Mouse (Mus musculus) neural tube, embryonic 15.5 days (tissue): ENCODE measurements at regions not wholly inside any gene's neighbourhood (a gene's known extent, or its start where the extent isn't known, plus 50 kb on each side); places are given as distances from the start of the nearest gene placed in this dataset.
"Not testable (repeated sequence)": the region's sequence is repeated elsewhere in the genome, so short reads cannot be mapped to it uniquely, and the experiment has no call there.

Experiments
- ATAC-seq: fragments of 200-750 bp; cut with Nextera tagmentation; 2 replicates; pipeline ENCODE4 v1.8.0; 2017; ENCODE audit warnings: mild to moderate bottlenecking, moderate TSS enrichment, moderate library complexity; ENCODE audit not compliant: low FRiP score
- H3K27ac ChIP-seq: fragments of 300-500 bp; sonication (generic); replicated peaks from 2 replicates; pipeline ENCODE4 v1.5.1; 2015; ENCODE audit warnings: mild to moderate bottlenecking, inconsistent platforms
- H3K27me3 ChIP-seq: fragments of 300-500 bp; sonication (generic); replicated peaks from 2 replicates; pipeline ENCODE4 v1.6.1; 2015; ENCODE audit warnings: inconsistent platforms
- H3K36me3 ChIP-seq: fragments of 300-500 bp; sonication (generic); 2 replicates; pipeline ENCODE4 v1.6.1; 2015; ENCODE audit warnings: inconsistent platforms
- H3K4me1 ChIP-seq: fragments of 300-500 bp; sonication (generic); 2 replicates; pipeline ENCODE4 v1.6.1; 2015; ENCODE audit warnings: inconsistent platforms
- H3K4me2 ChIP-seq: fragments of 300-500 bp; sonication (generic); 2 replicates; pipeline ENCODE4 v1.6.1; 2015; ENCODE audit warnings: inconsistent platforms, mild to moderate bottlenecking, moderate library complexity
- H3K4me3 ChIP-seq: fragments of 300-500 bp; sonication (generic); replicated peaks from 2 replicates; pipeline ENCODE4 v1.5.1; 2015; ENCODE audit warnings: mild to moderate bottlenecking, inconsistent platforms
- H3K9ac ChIP-seq: fragments of 300-500 bp; sonication (generic); replicated peaks from 2 replicates; pipeline ENCODE4 v1.6.1; 2015; ENCODE audit warnings: mild to moderate bottlenecking, inconsistent platforms
- H3K9me3 ChIP-seq: fragments of 300-500 bp; sonication (generic); replicated peaks from 2 replicates; pipeline ENCODE4 v1.6.1; 2016; ENCODE audit warnings: inconsistent platforms
- WGBS: fragments of 180-500 bp; shearing (Covaris S2); methylation state at CpG from one replicate; pipeline ENCODE4 v1.1.7; 2015; ENCODE audit warnings: mixed read lengths; 5-methylcytosine and 5-hydroxymethylcytosine counted together

GRCm38 (mm10) chr6:47745856-47746255, 67.4 kb downstream of the Pdia4 start:
- not testable (repeated sequence) for ATAC-seq, H3K9ac ChIP-seq, H3K27ac ChIP-seq, H3K4me3 ChIP-seq, H3K4me2 ChIP-seq, H3K27me3 ChIP-seq, H3K36me3 ChIP-seq, H3K9me3 ChIP-seq, H3K4me1 ChIP-seq
- 84% methylated on average over 9 of the region's 14 CpGs for WGBS

- WGBS, result no CpG with 5 or more reads among the region's 20 CpGs
- H3K27ac ChIP-seq, H3K36me3 ChIP-seq, H3K27me3 ChIP-seq, H3K4me1 ChIP-seq, ATAC-seq, H3K4me3 ChIP-seq, H3K9me3 ChIP-seq, H3K9ac ChIP-seq: not testable (repeated sequence)
- peak overlapping the region; percentile 31; the same call in 1 of the 2 replicates for H3K4me2 ChIP-seq
Observed at GRCm38 (mm10) chr6:47743856-47744255, 69.4 kb downstream of the Pdia4 start.

- WGBS, result 6% methylated on average over 18 of the region's 47 CpGs
- H3K27me3 ChIP-seq, H3K36me3 ChIP-seq, H3K9me3 ChIP-seq, H3K4me1 ChIP-seq, ATAC-seq, H3K27ac ChIP-seq: not testable (repeated sequence)
- H3K4me2 ChIP-seq, result peak overlapping the region; percentile 51
- 0 out of 2 replicates have a peak overlapping the region, but pooled peaks have one; percentile 40 for H3K9ac ChIP-seq
- peak overlapping the region; percentile 41 for H3K4me3 ChIP-seq
Observed at GRCm38 (mm10) chr6:47740216-47740615, 73.0 kb downstream of the Pdia4 start.

- not testable (repeated sequence) for H3K4me1 ChIP-seq, H3K9me3 ChIP-seq, H3K27ac ChIP-seq, H3K9ac ChIP-seq, H3K4me3 ChIP-seq, H3K36me3 ChIP-seq, ATAC-seq, H3K27me3 ChIP-seq
- peak overlapping the region; percentile 39 for H3K4me2 ChIP-seq
- WGBS, result 18% methylated on average over 10 of the region's 26 CpGs
Observed at GRCm38 (mm10) chr6:47739696-47740095, 73.5 kb downstream of the Pdia4 start.

GRCm38 (mm10) chr6:47737972-47738371, 75.3 kb downstream of the Pdia4 start:
- not testable (repeated sequence) for ATAC-seq

More at GRCm38 (mm10) chr6:47737972-47738371, 75.3 kb downstream of the Pdia4 start:
- H3K27me3 ChIP-seq, H3K4me2 ChIP-seq, H3K27ac ChIP-seq, H3K9ac ChIP-seq, H3K36me3 ChIP-seq, H3K4me3 ChIP-seq, H3K4me1 ChIP-seq, H3K9me3 ChIP-seq: not testable (repeated sequence)
- WGBS, result no CpG with 5 or more reads among the region's 3 CpGs
